In the genomic region with DNA sequence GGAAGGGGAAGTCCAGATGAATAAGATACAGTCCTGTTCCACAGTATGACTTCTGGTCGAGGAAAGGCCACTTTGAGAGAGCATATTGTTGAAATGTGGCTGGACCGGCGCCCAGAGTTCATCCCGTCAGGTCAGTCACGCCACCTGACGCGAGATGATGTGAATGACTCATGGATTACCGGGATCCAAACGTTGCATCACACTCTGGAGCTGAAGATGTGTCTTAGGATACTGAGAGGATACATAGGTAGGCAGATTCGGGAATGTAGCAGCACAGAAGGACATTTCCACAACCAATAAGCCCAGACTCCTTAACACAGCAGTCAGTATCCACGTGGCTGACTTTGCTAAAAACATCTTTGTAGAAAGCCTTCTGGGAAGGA, we compare ENCODE assay signal across 16 mouse cellular contexts. TPM values are rescaled to one million over a fixed set of nuclear protein-coding genes. Genes with fewer than 3 reads are reported as not detected.
DNase-seq lines count a peak whose midpoint lies in the region; ATAC-seq and TF ChIP-seq lines count a peak whose summit lies in the region.
"Had no signal": no experiment of that assay in that cellular context is flagged by ENCODE, and none has a peak within 500 bp of the region (broad histone marks: within the 10 kb centered on the region; RNA-seq: fewer than 3 reads in every experiment).

No protein-coding gene starts in this region.

- no peak for TF ChIP-seq CTCF in liver, adult 2 months (IDR thresholded peaks at IDR 0.05; ENCODE audit: low read depth, low read length)

- peak overlapping the region; percentile 43 for H3K27ac ChIP-seq in liver, adult 2 months (replicated peaks; ENCODE audit: insufficient read depth, low read depth, low read length)
- no peak overlapping the region for H3K27ac ChIP-seq in liver, embryonic 11.5 days (ENCODE audit: low read depth, low read length)
- peak overlapping the region; percentile 80 for H3K27ac ChIP-seq in lung, embryonic 16.5 days (ENCODE audit: low read length)
- H3K27ac ChIP-seq: embryonic facial prominence, embryonic 13.5 days; forebrain, embryonic 10.5 days; heart, embryonic 10.5 days; intestine, embryonic 15.5 days; liver, embryonic 14.5 days had no signal

- no peak for ATAC-seq in liver, embryonic 11.5 days (replicated peaks; ENCODE audit: low FRiP score)
- no peak for ATAC-seq in lung, embryonic 16.5 days (ENCODE audit: low read depth)
- no peak for ATAC-seq in inflammation-experienced regulatory T-cells, adult 6 months
- ATAC-seq: intestine, embryonic 15.5 days had no signal

- H3K36me3 ChIP-seq in liver, adult 2 months (ENCODE audit: control insufficient read depth, insufficient read depth, low read length): no peaks in the 10 kb centered on the region
- H3K36me3 ChIP-seq in liver, embryonic 11.5 days (ENCODE audit: control insufficient read depth, insufficient read depth, low read length): no peaks in the 10 kb centered on the region
- H3K36me3 ChIP-seq in lung, embryonic 16.5 days (ENCODE audit: control insufficient read depth, insufficient read depth, low read length): no peaks in the 10 kb centered on the region
- H3K36me3 ChIP-seq: embryonic facial prominence, embryonic 13.5 days; forebrain, embryonic 10.5 days; heart, embryonic 10.5 days; intestine, embryonic 15.5 days had no signal

- no peak overlapping the region for H3K4me3 ChIP-seq in liver, adult 2 months (ENCODE audit: insufficient read depth, low read depth, low read length)
- H3K4me3 ChIP-seq in liver, embryonic 11.5 days (ENCODE audit: low read depth, low read length): no peak overlapping the region
- H3K4me3 ChIP-seq in lung, embryonic 16.5 days (ENCODE audit: low read length): no peak overlapping the region
- H3K4me3 ChIP-seq: embryonic facial prominence, embryonic 13.5 days; forebrain, embryonic 10.5 days; heart, embryonic 10.5 days; intestine, embryonic 15.5 days had no signal

- H3K27me3 ChIP-seq in liver, adult 2 months (ENCODE audit: control insufficient read depth, insufficient read depth, low read length): no peaks in the 10 kb centered on the region
- no peaks in the 10 kb centered on the region for H3K27me3 ChIP-seq in liver, embryonic 11.5 days (replicated peaks; ENCODE audit: control insufficient read depth, insufficient read depth, low read length)
- H3K27me3 ChIP-seq in lung, embryonic 16.5 days (ENCODE audit: control insufficient read depth, insufficient read depth, low read depth, low read length): no peaks in the 10 kb centered on the region
- H3K27me3 ChIP-seq: embryonic facial prominence, embryonic 13.5 days; intestine, embryonic 15.5 days had no signal

- H3K4me2 ChIP-seq in liver, embryonic 11.5 days: no peak overlapping the region
- no peak overlapping the region for H3K4me2 ChIP-seq in lung, embryonic 16.5 days (ENCODE audit: low read depth, low read length)
- H3K4me2 ChIP-seq: embryonic facial prominence, embryonic 13.5 days; intestine, embryonic 15.5 days had no signal

- no peak overlapping the region for H3K9ac ChIP-seq in liver, adult 2 months (ENCODE audit: low read depth, low read length)
- H3K9ac ChIP-seq in liver, embryonic 11.5 days (ENCODE audit: low read depth, low read length): no peak overlapping the region
- no peak overlapping the region for H3K9ac ChIP-seq in lung, embryonic 16.5 days (ENCODE audit: low read length)
- H3K9ac ChIP-seq: embryonic facial prominence, embryonic 13.5 days; intestine, embryonic 15.5 days; liver, embryonic 14.5 days had no signal

- H3K9me3 ChIP-seq in liver, embryonic 11.5 days (ENCODE audit: control insufficient read depth, low read length): no peaks in the 10 kb centered on the region
- H3K9me3 ChIP-seq in lung, embryonic 16.5 days (ENCODE audit: control insufficient read depth, low read length): no peaks in the 10 kb centered on the region
- H3K9me3 ChIP-seq: embryonic facial prominence, embryonic 13.5 days; forebrain, embryonic 10.5 days; heart, embryonic 10.5 days; intestine, embryonic 15.5 days had no signal

- TF ChIP-seq POLR2A in liver, adult 2 months (IDR thresholded peaks at IDR 0.05; ENCODE audit: extremely low read depth, insufficient read depth, low read length): no peak

- H3K79me2 ChIP-seq in liver, adult 2 months (ENCODE audit: control insufficient read depth, insufficient read depth, low read length): no peaks in the 10 kb centered on the region

- DNase-seq in liver, adult 2 months (ENCODE audit: extremely low read depth, low read depth, low spot score): peak; percentile 90
- no peak for DNase-seq in liver, embryonic 11.5 days (ENCODE audit: low spot score)
- DNase-seq in adipocyte (ENCODE audit: low spot score): peak; percentile 19
- DNase-seq in spleen, adult 12 weeks (ENCODE audit: low spot score): no peak
- DNase-seq in testis, postnatal 10 days (ENCODE audit: low spot score): no peak
- DNase-seq: adrenal gland, postnatal 25 days; cerebellum, adult 11-12 months; midbrain, embryonic 14.5 days; right cerebral cortex, postnatal 25 days had no signal

- WGBS in liver, adult 2 months: 22% methylated on average over 11 of the region's 11 CpGs
- 82% methylated on average over 11 of the region's 11 CpGs for WGBS in liver, embryonic 11.5 days
- 77% methylated on average over 11 of the region's 11 CpGs for WGBS in lung, embryonic 16.5 days

- H3K4me1 ChIP-seq in liver, adult 2 months (ENCODE audit: control insufficient read depth, insufficient read depth, low read length): peaks cover 11% of the 10 kb centered on the region
- 0 out of 2 replicates have a peak, but pooled peaks cover 4% of the 10 kb centered on the region for H3K4me1 ChIP-seq in liver, embryonic 11.5 days (replicated peaks; ENCODE audit: control insufficient read depth, insufficient read depth, low read length)
- H3K4me1 ChIP-seq in lung, embryonic 16.5 days (replicated peaks; ENCODE audit: control insufficient read depth, insufficient read depth, low read length): peaks cover 4% of the 10 kb centered on the region

RNA-seq across cellular contexts. Expression of a gene that starts 10.2 kb away (rescaled TPM):
- total RNA-seq in liver, adult 2 months (2014; rRNA removed): 25.7 and 26.0 TPM in 2 replicates
- 7.5 and 8.0 TPM in 2 replicates for polyA plus RNA-seq in liver, adult 2 months (2012; rRNA removed)
- 11.3 and 11.7 TPM in 2 replicates for polyA plus RNA-seq in liver, embryonic 11.5 days (2014; fragmentation: Nextera tagmentation; extraction: Ambion mirVana)
- polyA plus RNA-seq in lung, embryonic 16.5 days (2015; fragmentation: Nextera tagmentation; extraction: Ambion mirVana): 20.6 TPM in 2 replicates
- polyA plus RNA-seq in inflammation-experienced regulatory T-cells, adult 6 months (2017; shearing (Covaris generic)): 10 to 100 TPM; 23.0 to 26.0 (median 24.1) TPM

Comparison
In these comparisons a context has a peak if more than half of its experiments do, and no peak if none do; other contexts are left out.
1. DNase-seq: peak in liver, adult 2 months (single experiment) and adipocyte (single experiment); none in liver, embryonic 11.5 days (single experiment), spleen, adult 12 weeks (single experiment) and testis, postnatal 10 days (single experiment).